Mouse (Mus musculus): ENCODE results near the gene Mier2. TPM values are rescaled to one million over a fixed set of nuclear protein-coding genes. Genes with fewer than 3 reads are reported as not detected.

Gene Mier2
- polyA plus RNA-seq, 1 experiment, result 58.7 TPM

GRCm38 (mm10) chr10:79574796-79575195 lies 19.8 kb upstream of the Mier2 start:
- no peak for DNase-seq (ENCODE audit: low read depth)

GRCm38 (mm10) chr10:79574350-79574749 lies 19.4 kb upstream of the Mier2 start:
- DNase-seq (ENCODE audit: low read depth), result no peak

- DNase-seq (ENCODE audit: low read depth), result no peak
These were observed 18.6 kb upstream of the Mier2 start for GRCm38 (mm10) chr10:79573611-79574010.

GRCm38 (mm10) chr10:79571314-79571713 lies 16.3 kb upstream of the Mier2 start:
- DNase-seq (ENCODE audit: low read depth), result no peak

GRCm38 (mm10) chr10:79569921-79570320 lies 14.9 kb upstream of the Mier2 start:
- no peak for DNase-seq (ENCODE audit: low read depth)

- no peak for DNase-seq (ENCODE audit: low read depth)
These were observed 4.7 kb upstream of the Mier2 start for GRCm38 (mm10) chr10:79559716-79560115.

GRCm38 (mm10) chr10:79557496-79557895 lies 2.5 kb upstream of the Mier2 start:
- DNase-seq (ENCODE audit: low read depth), result no peak

GRCm38 (mm10) chr10:79556951-79557350 lies 2.0 kb upstream of the Mier2 start:
- DNase-seq (ENCODE audit: low read depth), result no peak

GRCm38 (mm10) chr10:79555238-79555724 lies 282 bp upstream of the Mier2 start:
- DNase-seq (ENCODE audit: low read depth), result no peak

- DNase-seq (ENCODE audit: low read depth), result no peak
These were observed 1.3 kb downstream of the Mier2 start for GRCm38 (mm10) chr10:79553691-79554090.

GRCm38 (mm10) chr10:79553176-79553575 lies 1.8 kb downstream of the Mier2 start:
- DNase-seq (ENCODE audit: low read depth), result no peak

GRCm38 (mm10) chr10:79552531-79552930 lies 2.5 kb downstream of the Mier2 start:
- DNase-seq (ENCODE audit: low read depth), result no peak

GRCm38 (mm10) chr10:79550366-79550765 lies 4.6 kb downstream of the Mier2 start:
- no peak for DNase-seq (ENCODE audit: low read depth)

- DNase-seq (ENCODE audit: low read depth), result no peak
These were observed 5.9 kb downstream of the Mier2 start for GRCm38 (mm10) chr10:79548971-79549723.

GRCm38 (mm10) chr10:79548546-79548945 lies 6.5 kb downstream of the Mier2 start:
- no peak for DNase-seq (ENCODE audit: low read depth)

- DNase-seq (ENCODE audit: low read depth), result no peak
These were observed 7.8 kb downstream of the Mier2 start for GRCm38 (mm10) chr10:79547148-79547675.

- no peak for DNase-seq (ENCODE audit: low read depth)
These were observed 8.5 kb downstream of the Mier2 start for GRCm38 (mm10) chr10:79546483-79546882.

GRCm38 (mm10) chr10:79545891-79546290 lies 9.1 kb downstream of the Mier2 start:
- no peak for DNase-seq (ENCODE audit: low read depth)

GRCm38 (mm10) chr10:79544631-79545030 lies 10.4 kb downstream of the Mier2 start:
- no peak for DNase-seq (ENCODE audit: low read depth)

GRCm38 (mm10) chr10:79543884-79544597 lies 11.0 kb downstream of the Mier2 start:
- no peak for DNase-seq (ENCODE audit: low read depth)

- no peak for DNase-seq (ENCODE audit: low read depth)
These were observed 12.8 kb downstream of the Mier2 start for GRCm38 (mm10) chr10:79542171-79542570.

GRCm38 (mm10) chr10:79541522-79541921 lies 13.5 kb downstream of the Mier2 start:
- no peak for DNase-seq (ENCODE audit: low read depth)

GRCm38 (mm10) chr10:79540746-79541145 lies 14.3 kb downstream of the Mier2 start:
- DNase-seq (ENCODE audit: low read depth), result no peak

Measured in gonadal fat pad, adult 2 months (tissue).